Mouse (Mus musculus) embryo, embryonic 10 days (tissue): Measurements from ENCODE around the gene Rsl24d1.
"Not testable (repeated sequence)": the region's sequence is repeated elsewhere in the genome, so short reads cannot be mapped to it uniquely, and the experiment has no call there.

Experiments
- DNase-seq: peaks from one replicate; pipeline ENCODE4 v3.0.0-alpha.2; 2015; ENCODE audit warnings: low spot score

Gene Rsl24d1

GRCm38 (mm10) chr9:73102181-73102580 is 11.0 kb upstream of the Rsl24d1 start, which contains the start of gene Gm20509:
TSS of gene Gm20509 (plus strand) at chr9:73102470.
- DNase-seq = no peak

- peak; percentile 30 for DNase-seq
These were observed 9.9 kb upstream of the Rsl24d1 start for GRCm38 (mm10) chr9:73103159-73103879.

GRCm38 (mm10) chr9:73103880-73104198 is 9.4 kb upstream of the Rsl24d1 start:
- DNase-seq = no peak

DNA sequence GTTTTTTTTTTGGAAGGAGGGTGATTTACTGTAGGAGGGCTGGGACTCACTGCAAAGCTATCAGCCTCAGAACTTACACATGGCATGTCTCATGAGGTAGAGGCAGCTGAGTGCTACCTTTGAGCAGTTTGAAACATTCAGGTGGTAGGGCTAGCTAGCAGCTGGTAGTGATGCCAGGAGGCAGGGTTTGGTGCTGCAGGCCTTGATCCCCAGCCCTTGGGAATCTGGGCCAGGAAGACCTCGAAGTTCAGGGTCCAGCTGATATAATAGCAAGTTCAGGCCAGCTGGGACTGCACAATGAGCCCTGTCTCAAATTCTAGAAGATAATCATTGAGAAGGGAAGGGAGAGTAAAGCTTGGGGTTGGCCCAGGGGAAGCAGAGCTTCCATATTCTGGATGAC is 8.1 kb upstream of the Rsl24d1 start:
- no peak for DNase-seq

GRCm38 (mm10) chr9:73105771-73106170 is 7.5 kb upstream of the Rsl24d1 start:
- DNase-seq = no peak

DNA sequence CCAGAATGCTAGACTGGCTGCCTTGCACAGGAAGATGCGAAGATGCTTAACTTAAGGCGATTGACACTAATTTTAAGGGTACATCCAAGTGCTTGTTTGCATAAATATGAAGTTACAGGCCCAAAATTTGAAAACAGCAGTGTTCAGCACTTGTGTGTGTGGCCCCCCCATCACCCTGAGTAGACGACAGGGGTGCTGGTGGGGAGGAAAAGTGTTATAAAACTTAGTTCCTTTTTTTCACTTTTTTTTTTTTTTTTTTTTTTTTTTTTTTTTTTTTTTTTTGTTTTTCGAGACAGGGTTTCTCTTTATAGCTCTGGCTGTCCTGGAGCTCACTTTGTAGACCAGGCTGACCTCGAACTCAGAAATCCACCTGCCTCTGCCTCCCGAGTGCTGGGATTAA is 3.5 kb downstream of the Rsl24d1 start:
- not testable (repeated sequence) for DNase-seq

DNA sequence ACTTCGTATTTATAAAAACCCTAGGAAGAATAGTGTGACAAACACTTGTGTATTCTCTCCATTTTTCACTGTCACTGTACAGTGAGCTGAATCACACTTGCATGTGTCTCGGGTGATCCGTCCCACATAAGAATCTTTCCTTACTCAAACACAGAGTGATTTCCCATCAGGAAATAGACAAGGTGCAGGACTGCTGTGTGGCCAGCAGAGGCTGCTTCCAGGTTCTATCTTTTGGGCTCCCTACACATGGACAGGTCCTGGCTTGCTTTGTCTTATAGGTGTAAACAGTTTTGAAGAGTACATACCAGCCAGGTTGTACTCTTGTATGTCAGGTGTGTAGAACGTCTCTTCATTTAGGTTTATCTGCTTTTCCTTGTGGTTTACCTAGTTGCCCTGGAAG is 4.8 kb downstream of the Rsl24d1 start:
- DNase-seq = no peak

GRCm38 (mm10) chr9:73121735-73122134 is 8.5 kb downstream of the Rsl24d1 start:
- DNase-seq = peak; percentile 23

- DNase-seq = no peak
These were observed 11.9 kb downstream of the Rsl24d1 start for GRCm38 (mm10) chr9:73125043-73125570.

- no peak for DNase-seq
These were observed 14.2 kb downstream of the Rsl24d1 start for GRCm38 (mm10) chr9:73127457-73127856.

DNA sequence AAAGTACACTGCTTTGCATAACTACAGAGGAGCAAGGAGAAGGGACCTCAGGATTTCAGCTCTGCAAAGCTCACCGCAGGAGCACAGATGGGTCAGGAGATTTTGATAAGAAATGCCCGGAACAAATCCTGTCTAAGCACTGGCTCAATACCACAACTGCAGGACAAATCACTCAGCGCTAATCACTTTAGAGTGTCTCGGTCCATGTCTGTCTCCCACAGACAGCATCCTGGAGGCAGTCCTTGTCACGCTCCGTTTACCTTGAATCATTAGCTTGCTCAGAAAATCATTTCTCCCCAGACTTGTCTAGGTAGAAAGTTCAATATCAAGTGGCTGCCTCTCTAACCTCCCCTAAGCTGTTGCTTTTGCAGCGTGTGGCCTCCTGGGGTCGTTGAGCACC is 16.6 kb downstream of the Rsl24d1 start:
- DNase-seq = no peak

DNA sequence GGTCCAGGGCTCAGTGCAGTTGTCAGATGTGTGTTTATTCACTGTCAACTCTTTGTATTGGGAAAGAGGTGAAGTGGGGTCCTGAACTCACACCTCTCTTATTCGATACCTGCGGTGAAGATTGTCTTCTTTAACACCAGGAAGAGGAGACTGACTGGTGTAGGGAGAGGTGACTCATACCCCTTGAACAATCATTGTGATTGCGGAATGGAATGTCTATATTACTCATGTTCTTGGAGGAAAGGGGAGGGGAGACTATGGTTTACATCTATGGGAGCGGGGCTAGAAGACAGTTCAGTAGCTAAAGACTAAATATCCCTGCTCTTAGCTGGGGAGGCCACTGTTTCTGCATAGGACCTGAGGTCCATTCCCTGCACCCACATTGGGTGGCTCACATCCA is 17.3 kb downstream of the Rsl24d1 start:
- DNase-seq = no peak

DNA sequence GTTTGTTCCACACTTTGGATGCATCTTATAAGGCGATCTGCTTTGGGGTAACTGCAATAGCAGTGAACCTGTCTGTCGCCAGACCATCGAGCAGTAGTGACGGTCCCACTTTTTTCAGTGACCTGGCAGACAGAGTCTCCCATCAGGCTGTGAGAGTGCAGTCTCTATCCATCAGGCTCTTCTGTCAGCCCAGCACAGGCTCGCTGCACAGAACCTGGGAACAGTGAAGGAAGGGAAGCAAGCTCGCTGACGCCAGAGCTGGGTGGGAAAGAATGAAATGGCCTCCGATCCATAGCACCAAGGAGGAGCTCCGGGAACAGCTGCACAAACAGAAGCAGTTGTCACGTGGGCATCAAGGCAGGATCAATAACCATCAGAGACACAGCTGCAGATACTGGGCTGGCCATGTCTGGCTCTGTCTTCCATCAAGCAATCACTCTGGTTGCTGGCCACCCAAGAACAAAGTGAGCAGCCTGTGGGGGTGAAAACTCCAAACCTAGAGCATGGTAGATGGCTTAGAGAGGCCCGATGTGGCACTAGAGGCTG is 24.2 kb downstream of the Rsl24d1 start:
- DNase-seq = peak; percentile 41

- peak; percentile 13 for DNase-seq
These were observed 41.1 kb downstream of the Rsl24d1 start for GRCm38 (mm10) chr9:73154347-73154746.

GRCm38 (mm10) chr9:73157968-73158367 is 44.7 kb downstream of the Rsl24d1 start:
- no peak for DNase-seq

GRCm38 (mm10) chr9:73159265-73159664 is 46.0 kb downstream of the Rsl24d1 start:
- DNase-seq = peak; percentile 67

DNA sequence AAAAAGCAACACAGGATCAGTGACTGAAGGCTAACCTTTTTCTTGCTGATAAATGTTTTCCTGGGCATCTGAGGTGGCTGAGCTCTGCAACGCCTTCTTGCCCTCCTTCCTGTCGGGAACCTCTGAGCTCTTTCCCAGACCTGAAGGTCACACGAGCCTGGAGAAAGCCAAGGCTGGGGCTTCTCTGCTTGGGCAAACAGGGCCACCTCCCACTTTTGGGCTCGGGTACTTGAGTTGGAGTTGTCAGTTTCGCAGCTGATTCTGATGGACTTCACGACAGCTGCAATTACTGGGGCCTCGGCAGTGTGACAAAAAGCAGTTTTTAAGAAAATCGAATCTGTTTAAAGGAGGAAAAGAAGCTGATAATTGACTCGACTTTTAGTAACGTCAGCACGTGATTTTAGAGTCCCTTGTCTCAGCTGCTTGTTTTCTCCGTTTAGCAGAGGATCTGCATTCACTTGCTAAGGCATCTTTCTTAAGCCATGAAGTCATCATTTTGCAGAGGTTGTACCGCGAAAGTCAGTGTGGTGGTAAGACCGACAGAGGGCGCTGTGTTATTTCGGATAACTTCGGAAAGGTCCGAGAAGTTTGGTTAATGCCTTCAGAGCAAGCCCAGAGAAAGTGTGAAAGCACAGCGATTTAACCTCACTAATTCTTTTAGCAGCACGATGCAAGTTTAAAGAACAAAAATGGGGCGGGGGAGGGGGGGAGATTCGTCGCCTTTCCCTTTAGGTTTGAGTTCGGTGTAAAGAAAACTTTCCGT is 49.5 kb downstream of the Rsl24d1 start:
- DNase-seq = peak; percentile 94

- DNase-seq = no peak
These were observed 52.4 kb downstream of the Rsl24d1 start for GRCm38 (mm10) chr9:73165631-73166030.
